Mouse (Mus musculus): ENCODE measurements around the gene Kcne1l.

Kcne1l gene

DNA sequence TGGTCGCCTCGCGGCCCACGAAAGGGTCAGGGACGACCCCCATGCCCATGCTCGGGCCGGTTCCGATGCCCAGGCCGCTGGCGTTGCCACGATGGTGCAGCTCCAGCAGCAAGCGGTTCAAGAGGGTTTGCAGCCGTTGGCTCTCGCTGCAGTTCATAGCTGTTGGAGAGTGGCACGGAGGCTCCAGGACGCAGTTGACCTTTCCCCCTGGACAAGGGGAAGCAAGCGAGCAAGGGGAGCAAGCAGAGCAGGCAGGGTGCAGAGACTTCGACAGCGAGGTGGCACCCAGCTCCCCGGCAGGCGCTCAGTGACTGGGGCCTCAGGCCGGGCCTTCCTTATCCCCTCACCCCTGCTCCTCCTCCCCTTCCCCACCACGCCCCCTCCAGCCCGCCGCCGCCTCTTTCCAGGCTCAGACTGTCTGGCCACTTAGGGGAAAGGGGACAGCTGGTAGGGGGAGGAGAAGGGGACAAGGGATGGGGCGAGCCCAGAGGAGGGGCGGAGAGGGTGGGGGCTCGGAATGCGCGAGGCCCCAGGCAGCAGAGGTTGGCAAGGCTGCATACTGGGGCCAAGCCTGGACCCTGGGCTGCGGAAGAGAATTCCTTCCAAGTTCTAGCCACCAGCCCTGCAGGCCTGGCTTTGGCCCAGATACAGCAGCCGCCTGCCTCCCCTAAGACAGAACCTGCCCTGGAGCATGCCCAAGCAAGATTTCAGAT lies at the start of gene Kcne1l:
Gene Kcne1l (minus strand): TSS at position 426 of the 713 bp plus-strand sequence.
- no peak for DNase-seq

DNA sequence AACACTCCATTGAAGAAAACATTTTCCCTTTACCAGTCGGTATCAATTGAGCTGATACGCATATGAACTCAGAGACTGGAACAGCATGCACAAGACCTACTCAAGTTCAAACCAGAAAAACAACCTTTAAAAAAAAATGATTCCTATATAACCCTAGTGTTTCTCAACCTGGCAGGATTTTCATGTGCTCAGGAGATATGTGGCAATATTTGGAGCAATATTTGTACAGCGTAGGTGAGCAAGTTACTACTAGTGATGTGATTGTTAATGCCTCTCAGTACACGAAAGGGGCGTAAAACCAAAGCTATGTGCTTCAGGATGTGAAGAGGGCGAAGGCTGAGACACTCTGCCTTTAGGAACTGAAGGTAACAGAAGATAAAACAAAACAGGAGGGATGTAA lies 30.1 kb upstream of the Kcne1l start:
- no peak for DNase-seq

DNA sequence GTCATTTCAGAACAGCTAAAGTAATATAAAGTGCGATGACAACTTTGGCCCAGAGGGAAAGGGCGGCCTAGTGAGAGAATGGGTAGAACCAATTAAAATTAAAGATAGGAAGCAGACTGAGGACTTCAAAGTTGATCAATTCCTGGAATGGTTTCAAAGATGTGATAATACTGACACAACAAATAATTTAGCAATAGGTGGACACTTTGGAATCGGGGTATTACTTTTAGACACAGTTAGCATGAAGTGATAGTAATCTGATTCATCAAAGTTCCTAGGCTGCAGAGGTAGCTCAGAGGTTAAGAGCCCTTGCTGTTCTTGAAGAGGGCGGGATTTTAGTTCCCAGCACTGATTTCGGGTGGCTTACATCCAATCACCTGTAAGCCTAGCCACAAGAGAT lies 29.4 kb upstream of the Kcne1l start:
- no peak for DNase-seq

- DNase-seq = no peak
Measured at GRCm38 (mm10) chrX:142325760-142326159, 19.7 kb upstream of the Kcne1l start.

GRCm38 (mm10) chrX:142316106-142316505 lies 10.0 kb upstream of the Kcne1l start:
- no peak for DNase-seq

DNA sequence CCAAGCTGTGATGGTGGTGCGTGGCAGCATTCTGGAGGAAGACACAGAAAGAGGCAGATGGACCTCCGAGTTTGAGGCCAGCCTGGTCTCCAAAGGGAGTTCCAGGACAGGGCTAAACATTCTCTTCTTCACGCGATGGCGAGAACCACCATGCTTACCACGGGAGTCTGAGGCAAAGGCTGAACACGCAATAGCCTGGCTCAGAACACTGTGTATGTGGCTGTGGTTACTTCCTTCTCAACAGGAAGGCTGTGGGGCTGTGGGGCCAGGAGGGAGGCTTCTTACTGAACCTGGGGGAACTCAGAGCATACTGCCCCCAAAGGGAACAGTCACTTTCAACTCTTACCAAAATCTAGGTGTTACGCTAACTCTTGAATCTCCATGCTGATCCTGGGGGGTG lies 9.2 kb upstream of the Kcne1l start:
- peak; percentile 9 for DNase-seq

- peak; percentile 76 for DNase-seq
Measured at GRCm38 (mm10) chrX:142314307-142315024, 8.4 kb upstream of the Kcne1l start.

- peak; percentile 21 for DNase-seq
Measured at GRCm38 (mm10) chrX:142310431-142310830, 4.3 kb upstream of the Kcne1l start.

- DNase-seq = no peak
Measured at GRCm38 (mm10) chrX:142305010-142305868, 855 bp downstream of the Kcne1l start.

- no peak for DNase-seq
Measured at GRCm38 (mm10) chrX:142304592-142304991, 1.5 kb downstream of the Kcne1l start.

- DNase-seq = no peak
Measured at GRCm38 (mm10) chrX:142303456-142303855, 2.6 kb downstream of the Kcne1l start.

DNA sequence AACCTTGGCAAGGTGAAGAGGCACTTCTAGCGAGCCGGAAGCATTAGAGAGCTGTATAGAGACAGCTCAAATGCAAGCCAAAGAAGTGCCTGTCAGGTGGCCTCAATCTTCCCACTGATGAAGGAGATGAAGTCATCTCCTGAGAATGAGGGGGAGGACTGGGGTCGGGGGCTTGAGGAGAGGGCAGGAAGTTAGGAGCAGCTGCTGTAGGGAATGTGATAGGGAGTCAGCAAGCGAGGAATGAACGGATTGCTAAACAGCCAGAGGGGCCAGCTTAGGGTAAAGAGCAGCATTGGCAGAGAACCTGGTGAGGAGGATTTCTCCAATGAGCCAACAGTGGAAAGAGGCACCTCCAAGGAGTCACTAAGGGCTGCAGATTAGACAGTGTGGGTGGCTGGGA lies 20.2 kb downstream of the Kcne1l start:
- DNase-seq = no peak

DNA sequence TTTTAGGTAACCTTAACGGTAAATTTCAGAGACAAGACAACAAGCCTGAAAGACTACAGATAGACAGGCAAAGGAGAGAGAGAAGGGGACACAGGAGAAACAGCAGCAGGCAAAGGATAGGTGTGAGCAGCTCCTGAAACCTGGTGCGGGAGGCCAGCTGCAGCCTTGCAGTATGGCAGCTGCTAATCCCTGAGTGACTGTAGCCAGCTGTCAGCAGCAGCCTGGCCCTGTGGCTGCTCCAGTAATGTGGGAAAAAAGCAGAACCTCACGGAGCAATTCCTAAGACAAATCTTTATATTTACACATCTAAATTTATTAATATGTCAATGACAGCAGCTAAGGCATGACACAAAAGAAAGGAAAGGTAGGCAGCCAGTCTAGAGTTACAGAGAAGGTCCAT lies 29.5 kb downstream of the Kcne1l start:
- DNase-seq = no peak

GRCm38 (mm10) chrX:142276031-142276430 lies 30.1 kb downstream of the Kcne1l start:
- no peak for DNase-seq
